Mouse (Mus musculus): ENCODE data around the gene Plekhh1. TPM values are rescaled to one million over a fixed set of nuclear protein-coding genes. Genes with fewer than 3 reads are reported as not detected.

Gene Plekhh1
- total RNA-seq, 2 experiments from 2014 or later: 15.3 to 16.1 TPM

GRCm38 (mm10) chr12:79104544-79104943 is 75.6 kb downstream of the Plekhh1 start:
- Histone ChIP-seq H3K4me3 (no peak overlapping the region), H3K27ac (no peak overlapping the region)
- DNase-seq (ENCODE audit: low spot score in 2 of 2): no peak
- 0 out of 2 replicates have a peak, but pooled peaks have one; percentile 11 for TF ChIP-seq CTCF (conservative IDR thresholded peaks at IDR 0.05)

GRCm38 (mm10) chr12:79105312-79105711 is 76.3 kb downstream of the Plekhh1 start:
- TF ChIP-seq CTCF (conservative IDR thresholded peaks at IDR 0.05): no peak
- no peak for DNase-seq (ENCODE audit: low spot score in 2 of 2)
- H3K4me3 ChIP-seq: no peak overlapping the region

GRCm38 (mm10) chr12:79118991-79119390 is 90.0 kb downstream of the Plekhh1 start:
- no peak overlapping the region for H3K4me3 ChIP-seq
- H3K27ac ChIP-seq: no peak overlapping the region
- DNase-seq (ENCODE audit: low spot score in 2 of 2): no peak
- no peak for TF ChIP-seq CTCF (conservative IDR thresholded peaks at IDR 0.05)

More at GRCm38 (mm10) chr12:79105312-79105711, 76.3 kb downstream of the Plekhh1 start:
- H3K27ac ChIP-seq: no peak overlapping the region

- TF ChIP-seq CTCF (conservative IDR thresholded peaks at IDR 0.05): peak; percentile 76
- peak in 1 of 2 experiments; percentile 15 for DNase-seq (ENCODE audit: low spot score in 2 of 2)
- no peak overlapping the region for H3K27ac ChIP-seq
- no peak overlapping the region for H3K4me3 ChIP-seq
These were observed 93.9 kb downstream of the Plekhh1 start for GRCm38 (mm10) chr12:79122820-79123219.

GRCm38 (mm10) chr12:79130299-79131177 is 101.6 kb downstream of the Plekhh1 start, which contains the start of gene Arg2:
Arg2 (plus strand) TSS chr12:79130777.
- peak within 1 kb of the TSS; percentile 51 for H3K4me3 ChIP-seq
- TF ChIP-seq CTCF (conservative IDR thresholded peaks at IDR 0.05): no peak
- H3K27ac ChIP-seq: no peak within 1 kb of the TSS
- DNase-seq (ENCODE audit: low spot score in 2 of 2): peak; percentile 55 to 63

Other genes starting within 250 kb of the Plekhh1 start
- 100 to 1,000 TPM; 254 to 256 TPM for gene Atp6v1d, start 167.5 kb upstream of the Plekhh1 start, total RNA-seq (2021)
- gene Eif2s1, start 167.3 kb upstream of the Plekhh1 start, total RNA-seq (2021): 10 to 100 TPM; 47.7 to 50.2 TPM
- under 1 TPM in 1 of 2 experiments, not detected in 1; 0.23 TPM for gene Plek2, start 122.2 kb upstream of the Plekhh1 start, total RNA-seq (2021)
- 10 to 100 TPM; 27.2 TPM for gene Tmem229b, start 21.5 kb upstream of the Plekhh1 start, total RNA-seq (2021)
- 10 to 100 TPM in 1 of 2 experiments, 1 to 10 TPM in 1; 9.8 to 12.6 TPM for gene Pigh, start 60.5 kb downstream of the Plekhh1 start, total RNA-seq (2021)
- gene Arg2, start 101.6 kb downstream of the Plekhh1 start, total RNA-seq (2021): 1 to 10 TPM; 3.6 to 4.0 TPM
- gene Vti1b, start 143.5 kb downstream of the Plekhh1 start, total RNA-seq (2021): 100 to 1,000 TPM; 162 to 167 TPM
- 10 to 100 TPM; 17.0 to 20.5 TPM for gene Rdh11, start 163.1 kb downstream of the Plekhh1 start, total RNA-seq (2021)
- 1 to 10 TPM; 2.3 to 2.4 TPM for gene Rdh12, start 179.8 kb downstream of the Plekhh1 start, total RNA-seq (2021)